Mouse (Mus musculus) heart, embryonic 10.5 days (tissue): ENCODE data around the gene Pfkfb4. TPM values are rescaled to one million over a fixed set of nuclear protein-coding genes. Genes with fewer than 3 reads are reported as not detected.

Experiments used
- DNase-seq: peaks from one replicate; pipeline ENCODE4 v3.0.0-alpha.2; 2017; ENCODE audit warnings: low spot score
- H3K27ac ChIP-seq: fragments of 300-500 bp; sonication (generic); 2 replicates; pipeline ENCODE4 v1.5.1; 2016; ENCODE audit warnings: mild to moderate bottlenecking
- H3K27me3 ChIP-seq: fragments of 300-500 bp; sonication (generic); 2 replicates; pipeline ENCODE4 v1.6.1; 2016; ENCODE audit warnings: mild to moderate bottlenecking; ENCODE audit not compliant: poor library complexity, insufficient read depth, severe bottlenecking
- H3K36me3 ChIP-seq: fragments of 300-500 bp; sonication (generic); 2 replicates; pipeline ENCODE4 v1.6.1; 2016; ENCODE audit warnings: mild to moderate bottlenecking, moderate library complexity
- H3K4me1 ChIP-seq: fragments of 300-500 bp; sonication (generic); 2 replicates; pipeline ENCODE4 v1.6.1; 2016; ENCODE audit warnings: mild to moderate bottlenecking
- H3K4me3 ChIP-seq: fragments of 300-500 bp; sonication (generic); 2 replicates; pipeline ENCODE4 v1.5.1; 2016; ENCODE audit warnings: mild to moderate bottlenecking, moderate library complexity
- H3K9me3 ChIP-seq: fragments of 300-500 bp; sonication (generic); 2 replicates; pipeline ENCODE4 v1.6.1; 2016; ENCODE audit warnings: mild to moderate bottlenecking, moderate library complexity
- WGBS: fragments of 180-500 bp; shearing (Covaris S2); methylation state at CpG from one replicate; pipeline ENCODE4 v1.1.7; 2016; 5-methylcytosine and 5-hydroxymethylcytosine counted together
- polyA plus RNA-seq: library from polyadenylated mRNA; unstranded; fragments of >200 nt; fragmentation: Nextera tagmentation; extraction: Ambion mirVana; gene quantifications from 2 replicates; pipeline ENCODE4 v1.2.1, GENCODE M21; 2016

The Pfkfb4 gene
- polyA plus RNA-seq, 1 experiment from 2014 or later = 9.4 TPM

DNA sequence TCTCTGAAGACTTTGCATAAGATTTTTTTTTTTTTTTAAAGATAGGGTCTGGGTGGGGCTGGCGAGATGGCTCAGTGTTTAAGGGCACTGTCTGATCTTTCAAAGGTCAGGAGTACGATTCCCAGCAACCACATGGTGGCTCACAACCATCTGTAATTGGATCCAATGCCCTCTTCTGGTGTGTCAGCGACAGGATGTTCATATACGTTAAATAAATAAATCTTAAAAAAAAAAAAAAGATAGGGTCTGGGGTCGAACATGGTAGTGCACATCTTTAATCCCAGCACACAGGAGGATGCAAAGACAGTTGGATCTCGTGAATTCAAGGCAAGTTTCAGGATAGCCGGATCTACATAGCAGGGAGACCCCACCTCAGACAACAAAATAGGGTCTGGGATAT lies 57.7 kb downstream of the Pfkfb4 start:
- no peak for DNase-seq
- no peak overlapping the region for H3K4me3 ChIP-seq
- no peak overlapping the region for H3K27ac ChIP-seq
- peaks cover 48% of the 10 kb centered on the region for H3K36me3 ChIP-seq
- WGBS = 83% methylated on average over 7 of the region's 7 CpGs
- no peaks in the 10 kb centered on the region for H3K27me3 ChIP-seq
- no peaks in the 10 kb centered on the region for H3K9me3 ChIP-seq
- H3K4me1 ChIP-seq = peaks cover 5% of the 10 kb centered on the region

DNA sequence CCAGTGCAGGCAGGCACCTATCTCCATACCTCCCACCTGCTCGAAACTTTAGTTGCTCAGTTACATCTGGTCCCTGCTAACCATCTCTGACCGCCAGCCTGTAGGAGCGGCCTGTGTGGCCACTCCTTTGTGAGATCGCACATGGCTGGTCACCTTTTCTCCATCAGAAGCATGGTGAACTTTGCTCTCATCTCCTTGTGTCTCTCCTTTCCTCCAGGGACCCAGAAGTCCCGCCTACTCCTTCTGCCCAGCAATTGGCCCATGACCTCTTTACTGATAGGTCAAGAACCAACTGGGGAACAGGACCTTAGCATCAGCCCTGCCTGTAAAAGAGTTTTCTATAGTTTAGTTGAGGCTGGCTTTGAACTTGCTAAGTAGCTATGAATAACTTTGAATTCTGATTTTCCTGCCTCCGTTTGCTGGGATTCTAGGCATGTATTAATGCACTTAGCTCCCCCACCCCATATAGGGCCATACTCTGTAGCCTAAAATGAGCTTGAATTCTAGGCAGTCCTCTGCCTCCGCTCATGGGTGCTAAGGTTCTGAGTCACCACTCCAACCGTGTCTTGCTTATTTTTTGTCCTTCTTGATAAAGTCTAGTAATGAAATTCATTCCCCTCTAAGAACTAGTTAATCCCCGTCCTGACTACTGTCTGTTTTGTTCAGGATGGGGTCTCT lies 58.6 kb downstream of the Pfkfb4 start:
- Histone ChIP-seq H3K4me3 (no peak overlapping the region), H3K9me3 (no peaks in the 10 kb centered on the region), H3K27me3 (no peaks in the 10 kb centered on the region), H3K4me1 (peaks cover 12% of the 10 kb centered on the region), H3K27ac (no peak overlapping the region), H3K36me3 (peaks cover 48% of the 10 kb centered on the region)
- no peak for DNase-seq
- 82% methylated on average over 9 of the region's 9 CpGs for WGBS

DNA sequence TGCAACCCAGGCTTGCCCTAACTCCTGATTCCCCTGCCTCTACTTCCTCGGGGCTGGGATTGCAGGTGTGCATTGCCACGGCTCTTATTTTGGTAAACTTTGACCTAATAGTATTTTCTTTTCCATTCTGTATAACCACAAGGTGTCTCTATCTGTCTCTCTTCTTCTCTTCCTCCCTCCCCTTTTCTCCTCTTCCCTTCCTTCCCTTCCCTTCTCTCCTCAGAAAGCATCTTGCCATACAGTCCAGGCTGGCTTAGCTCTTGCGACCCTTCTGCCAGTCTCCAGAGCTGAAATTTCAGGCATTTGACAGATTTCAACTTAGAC lies 59.1 kb downstream of the Pfkfb4 start:
- WGBS = 79% methylated on average over 3 of the region's 3 CpGs

GRCm38 (mm10) chr9:109051011-109051501 lies 59.5 kb downstream of the Pfkfb4 start:
- Histone ChIP-seq H3K36me3 (peaks cover 55% of the 10 kb centered on the region), H3K4me3 (no peak overlapping the region), H3K4me1 (peaks cover 16% of the 10 kb centered on the region), H3K27ac (no peak overlapping the region), H3K27me3 (no peaks in the 10 kb centered on the region), H3K9me3 (no peaks in the 10 kb centered on the region)
- 86% methylated on average over 13 of the region's 13 CpGs for WGBS
- no peak for DNase-seq

More for the DNA sequence above, 59.1 kb downstream of the Pfkfb4 start:
- H3K4me3 ChIP-seq = no peak overlapping the region
- H3K27me3 ChIP-seq = no peaks in the 10 kb centered on the region
- DNase-seq = no peak
- H3K36me3 ChIP-seq = peaks cover 51% of the 10 kb centered on the region
- no peak overlapping the region for H3K27ac ChIP-seq
- no peaks in the 10 kb centered on the region for H3K9me3 ChIP-seq
- H3K4me1 ChIP-seq = peaks cover 16% of the 10 kb centered on the region

DNA sequence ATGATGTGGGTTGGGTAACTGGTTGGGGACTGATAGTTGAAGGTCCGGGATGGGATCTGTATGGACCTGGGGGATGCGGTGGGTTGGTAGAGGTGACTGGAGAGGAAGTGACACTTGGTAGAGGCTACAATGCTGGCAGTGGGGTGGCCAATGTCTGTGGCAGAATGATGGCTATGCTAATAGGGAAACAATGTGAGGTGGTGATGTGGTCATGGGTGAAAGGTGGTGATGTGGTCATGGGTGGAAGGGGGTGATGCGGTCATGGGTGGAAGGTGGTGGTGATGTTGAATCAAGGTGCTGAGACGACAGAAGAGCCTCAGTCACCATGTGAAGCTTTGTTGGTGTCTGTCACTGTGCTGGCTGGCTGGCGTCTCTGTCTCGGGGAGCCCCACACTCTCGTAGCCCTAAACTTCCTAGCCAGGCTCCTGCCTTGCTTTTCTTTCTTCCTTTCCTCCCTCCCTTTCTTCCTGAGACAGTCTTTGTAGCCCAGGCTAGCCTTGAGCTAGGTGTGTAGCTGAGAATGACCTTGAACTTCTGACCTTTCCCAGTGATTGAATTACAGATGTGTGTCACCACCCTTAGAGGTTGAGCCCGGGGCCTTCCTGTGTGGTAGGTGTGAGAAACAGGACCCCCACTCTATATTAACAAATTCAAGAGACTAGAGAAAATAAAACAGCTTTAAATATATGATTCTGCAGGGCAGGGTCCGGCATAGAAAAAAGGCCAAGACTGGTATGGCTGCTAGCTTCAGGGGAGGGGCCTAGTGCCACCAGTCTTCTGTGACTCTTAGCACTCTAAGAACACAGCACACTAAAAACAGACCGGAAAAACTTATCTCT lies 60.3 kb downstream of the Pfkfb4 start:
- H3K27me3 ChIP-seq = no peaks in the 10 kb centered on the region
- H3K4me1 ChIP-seq = peaks cover 16% of the 10 kb centered on the region
- H3K27ac ChIP-seq = no peak overlapping the region
- no peaks in the 10 kb centered on the region for H3K9me3 ChIP-seq
- H3K36me3 ChIP-seq = peaks cover 58% of the 10 kb centered on the region
- H3K4me3 ChIP-seq = no peak overlapping the region
- DNase-seq = no peak
- WGBS = 89% methylated on average over 10 of the region's 10 CpGs

DNA sequence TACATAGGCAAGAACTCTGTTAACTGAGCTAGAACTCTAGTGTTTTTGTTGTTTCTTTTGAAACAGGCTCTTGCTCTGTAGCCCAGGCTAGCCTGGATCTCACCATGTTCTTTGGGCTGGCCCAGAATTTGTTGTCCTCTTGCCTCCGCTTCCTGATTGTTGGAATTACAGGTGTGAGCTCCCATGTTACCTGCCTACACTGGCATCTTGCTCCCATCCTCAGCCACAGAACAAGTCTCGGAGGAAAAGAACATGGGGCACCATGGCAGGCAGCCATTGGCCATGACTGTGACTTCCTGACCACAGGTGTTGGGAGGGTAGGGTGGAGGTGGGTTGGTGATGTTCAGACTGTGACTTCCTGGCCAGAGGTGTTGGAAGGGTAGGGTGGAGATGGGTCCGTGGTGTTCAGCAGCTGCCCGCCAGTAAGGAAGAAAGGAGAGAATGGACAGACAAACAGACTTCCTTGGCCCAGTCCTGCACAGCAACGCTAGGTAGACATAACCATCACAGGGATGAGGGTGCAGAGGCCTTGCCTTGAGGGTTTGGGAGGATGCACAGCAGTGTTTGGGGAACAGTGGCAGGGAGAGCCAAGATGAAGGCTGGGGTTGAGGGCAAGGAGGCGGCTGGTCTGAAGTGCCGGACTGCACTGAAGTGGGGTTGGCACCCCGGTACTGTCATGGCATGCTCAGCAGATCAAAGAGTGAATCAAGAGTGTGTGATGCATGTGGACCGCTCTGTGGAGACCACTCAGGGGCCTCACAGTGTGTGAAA lies 61.1 kb downstream of the Pfkfb4 start:
- Histone ChIP-seq H3K4me1 (peaks cover 16% of the 10 kb centered on the region), H3K9me3 (no peaks in the 10 kb centered on the region), H3K4me3 (no peak overlapping the region), H3K27ac (no peak overlapping the region), H3K36me3 (peaks cover 66% of the 10 kb centered on the region), H3K27me3 (no peaks in the 10 kb centered on the region)
- WGBS = 92% methylated on average over 9 of the region's 9 CpGs
- no peak for DNase-seq

- Histone ChIP-seq H3K36me3 (peaks cover 69% of the 10 kb centered on the region), H3K27ac (no peak overlapping the region)
Observed at GRCm38 (mm10) chr9:109053366-109053765, 61.8 kb downstream of the Pfkfb4 start.

GRCm38 (mm10) chr9:109053851-109054250 lies 62.3 kb downstream of the Pfkfb4 start:
- no peak for DNase-seq
- no peaks in the 10 kb centered on the region for H3K27me3 ChIP-seq
- no peak overlapping the region for H3K4me3 ChIP-seq
- H3K4me1 ChIP-seq = peaks cover 26% of the 10 kb centered on the region
- no peaks in the 10 kb centered on the region for H3K9me3 ChIP-seq
- peaks cover 68% of the 10 kb centered on the region for H3K36me3 ChIP-seq
- whole genome bisulfite sequencing = 74% methylated on average over 6 of the region's 6 CpGs
- H3K27ac ChIP-seq = peak overlapping the region; percentile 85; the same call in 1 of the 2 replicates

More at GRCm38 (mm10) chr9:109053366-109053765, 61.8 kb downstream of the Pfkfb4 start:
- H3K4me3 ChIP-seq = no peak overlapping the region
- DNase-seq = no peak
- 71% methylated on average over 3 of the region's 3 CpGs for WGBS
- peaks cover 21% of the 10 kb centered on the region for H3K4me1 ChIP-seq
- H3K9me3 ChIP-seq = no peaks in the 10 kb centered on the region
- H3K27me3 ChIP-seq = no peaks in the 10 kb centered on the region

DNA sequence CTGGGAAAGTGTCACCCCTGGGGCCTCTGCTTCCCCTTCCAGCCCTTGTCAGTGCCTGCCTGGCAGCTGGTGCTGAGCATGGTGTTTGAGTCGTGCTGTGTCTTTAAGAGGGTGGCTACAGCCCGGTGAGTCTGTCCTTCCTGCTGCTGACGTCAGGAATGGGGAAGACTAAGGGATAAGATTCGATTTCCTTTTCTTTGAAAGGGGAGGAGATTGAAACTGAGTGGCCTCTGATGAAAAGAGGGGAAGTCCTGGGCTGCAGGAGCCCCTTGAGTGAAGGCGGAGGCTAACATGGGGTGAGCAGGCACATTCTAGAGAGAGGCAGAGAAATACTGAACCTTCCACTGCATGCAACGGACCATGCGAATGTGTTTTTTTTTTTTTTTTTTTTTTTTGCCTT lies 63.1 kb downstream of the Pfkfb4 start:
- WGBS = 15% methylated on average over 7 of the region's 7 CpGs
- Histone ChIP-seq H3K4me3 (peak overlapping the region; percentile 40), H3K36me3 (peaks cover 62% of the 10 kb centered on the region), H3K4me1 (peaks cover 34% of the 10 kb centered on the region), H3K9me3 (no peaks in the 10 kb centered on the region), H3K27ac (peak overlapping the region; percentile 85), H3K27me3 (no peaks in the 10 kb centered on the region)
- no peak for DNase-seq

GRCm38 (mm10) chr9:109055271-109056030 lies 63.9 kb downstream of the Pfkfb4 start:
- H3K4me1 ChIP-seq = peaks cover 39% of the 10 kb centered on the region
- 83% methylated on average over 12 of the region's 12 CpGs for WGBS
- H3K27ac ChIP-seq = peak overlapping the region; percentile 85
- H3K27me3 ChIP-seq = no peaks in the 10 kb centered on the region
- H3K4me3 ChIP-seq = peak overlapping the region; percentile 40; the same call in 1 of the 2 replicates
- peaks cover 61% of the 10 kb centered on the region for H3K36me3 ChIP-seq
- DNase-seq = no peak
- no peaks in the 10 kb centered on the region for H3K9me3 ChIP-seq

GRCm38 (mm10) chr9:109056081-109056690 lies 64.6 kb downstream of the Pfkfb4 start:
- Histone ChIP-seq H3K4me3 (no peak overlapping the region), H3K36me3 (peaks cover 59% of the 10 kb centered on the region), H3K27ac (no peak overlapping the region), H3K4me1 (peaks cover 39% of the 10 kb centered on the region), H3K9me3 (no peaks in the 10 kb centered on the region), H3K27me3 (no peaks in the 10 kb centered on the region)
- no peak for DNase-seq
- WGBS = 87% methylated on average over 17 of the region's 17 CpGs

- WGBS = 88% methylated on average over 4 of the region's 4 CpGs
- H3K4me3 ChIP-seq = no peak overlapping the region
- no peak overlapping the region for H3K27ac ChIP-seq
- DNase-seq = no peak
- H3K9me3 ChIP-seq = no peaks in the 10 kb centered on the region
- H3K4me1 ChIP-seq = peaks cover 39% of the 10 kb centered on the region
- peaks cover 56% of the 10 kb centered on the region for H3K36me3 ChIP-seq
- H3K27me3 ChIP-seq = no peaks in the 10 kb centered on the region
Observed at GRCm38 (mm10) chr9:109056916-109057315, 65.3 kb downstream of the Pfkfb4 start.
